Mouse (Mus musculus) kidney, postnatal 0 days (tissue): Measurements from ENCODE around the gene Ctdsp2. TPM values are rescaled to one million over a fixed set of nuclear protein-coding genes. Genes with fewer than 3 reads are reported as not detected.

Experiments
- ATAC-seq: fragments of 200-750 bp; cut with Nextera tagmentation; replicated peaks from 2 replicates; pipeline ENCODE4 v1.8.0; 2017; ENCODE audit warnings: low read depth, moderate number of reproducible peaks, moderate TSS enrichment, moderate library complexity; ENCODE audit not compliant: low FRiP score
- DNase-seq: peaks from one replicate; pipeline ENCODE4 v3.0.0-alpha.2; 2016; ENCODE audit warnings: low spot score
- H3K27ac ChIP-seq: fragments of 300-500 bp; sonication (generic); 2 replicates; pipeline ENCODE4 v1.5.1; 2014; ENCODE audit warnings: mild to moderate bottlenecking
- H3K27me3 ChIP-seq: fragments of 300-500 bp; sonication (generic); 2 replicates; pipeline ENCODE4 v1.6.1; 2014; ENCODE audit warnings: low read length, mixed read lengths; ENCODE audit not compliant: insufficient read depth
- H3K36me3 ChIP-seq: fragments of 300-500 bp; sonication (generic); 2 replicates; pipeline ENCODE4 v1.6.1; 2014; ENCODE audit warnings: low read length, mixed read lengths; ENCODE audit not compliant: insufficient read depth
- H3K4me1 ChIP-seq: fragments of 300-500 bp; sonication (generic); replicated peaks from 2 replicates; pipeline ENCODE4 v1.6.1; 2014; ENCODE audit warnings: antibody characterized with exemption, low read length, mixed read lengths; ENCODE audit not compliant: insufficient read depth
- H3K4me2 ChIP-seq: fragments of 300-500 bp; sonication (generic); 2 replicates; pipeline ENCODE4 v1.6.1; 2014; ENCODE audit warnings: mild to moderate bottlenecking, low read length, moderate library complexity, mixed read lengths
- H3K4me3 ChIP-seq: fragments of 300-500 bp; sonication (generic); replicated peaks from 2 replicates; pipeline ENCODE4 v1.5.1; 2014; ENCODE audit warnings: low read depth, low read length
- H3K9ac ChIP-seq: fragments of 300-500 bp; sonication (generic); 2 replicates; pipeline ENCODE4 v1.6.1; 2014; ENCODE audit warnings: low read depth, low read length
- H3K9me3 ChIP-seq: fragments of 300-500 bp; sonication (generic); replicated peaks from 2 replicates; pipeline ENCODE4 v1.6.1; 2016; ENCODE audit warnings: low read length, inconsistent platforms, mixed read lengths
- CTCF ChIP-seq: IDR thresholded peaks from 2 replicates; pipeline ENCODE4 v1.5.1; 2016; ENCODE audit warnings: antibody characterized with exemption, low read depth, mild to moderate bottlenecking, moderate library complexity
- WGBS: fragments of 180-500 bp; shearing (Covaris S2); extraction: QIAGEN DNeasy Blood & Tissue Kit; methylation state at CpG from one replicate; pipeline ENCODE4 v1.1.7; 2014; 5-methylcytosine and 5-hydroxymethylcytosine counted together
- polyA plus RNA-seq: library from polyadenylated mRNA; unstranded; fragments of >200 nt; fragmentation: Nextera tagmentation; extraction: Ambion mirVana; gene quantifications from 2 replicates; pipeline ENCODE4 v1.2.1, GENCODE M21; 2015

Ctdsp2 gene
- polyA plus RNA-seq, 1 experiment from 2014 or later, result 68.5 TPM

DNA sequence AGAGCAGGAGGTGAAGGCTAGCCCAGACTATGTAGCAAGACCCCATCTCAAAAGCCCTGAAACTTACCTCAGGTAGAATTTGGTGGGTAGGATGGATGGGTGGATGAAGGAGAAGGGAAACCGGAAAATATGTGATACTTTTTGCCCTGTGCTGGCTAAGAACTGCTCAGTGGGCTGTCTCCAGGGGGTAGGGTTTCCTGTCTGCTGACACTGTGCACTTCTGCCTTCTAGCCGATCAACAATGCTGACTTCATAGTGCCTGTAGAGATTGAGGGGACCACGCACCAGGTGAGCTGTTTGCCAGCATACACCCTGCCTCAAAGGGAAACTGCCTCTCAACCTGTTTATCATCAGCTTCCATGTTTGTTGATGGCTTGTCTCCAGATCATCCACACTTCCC, 15.1 kb downstream of the Ctdsp2 start:
- peaks cover 6% of the 10 kb centered on the region; the same call in 1 of the 2 replicates for H3K4me1 ChIP-seq
- no peak for DNase-seq
- no peak for ATAC-seq

DNA sequence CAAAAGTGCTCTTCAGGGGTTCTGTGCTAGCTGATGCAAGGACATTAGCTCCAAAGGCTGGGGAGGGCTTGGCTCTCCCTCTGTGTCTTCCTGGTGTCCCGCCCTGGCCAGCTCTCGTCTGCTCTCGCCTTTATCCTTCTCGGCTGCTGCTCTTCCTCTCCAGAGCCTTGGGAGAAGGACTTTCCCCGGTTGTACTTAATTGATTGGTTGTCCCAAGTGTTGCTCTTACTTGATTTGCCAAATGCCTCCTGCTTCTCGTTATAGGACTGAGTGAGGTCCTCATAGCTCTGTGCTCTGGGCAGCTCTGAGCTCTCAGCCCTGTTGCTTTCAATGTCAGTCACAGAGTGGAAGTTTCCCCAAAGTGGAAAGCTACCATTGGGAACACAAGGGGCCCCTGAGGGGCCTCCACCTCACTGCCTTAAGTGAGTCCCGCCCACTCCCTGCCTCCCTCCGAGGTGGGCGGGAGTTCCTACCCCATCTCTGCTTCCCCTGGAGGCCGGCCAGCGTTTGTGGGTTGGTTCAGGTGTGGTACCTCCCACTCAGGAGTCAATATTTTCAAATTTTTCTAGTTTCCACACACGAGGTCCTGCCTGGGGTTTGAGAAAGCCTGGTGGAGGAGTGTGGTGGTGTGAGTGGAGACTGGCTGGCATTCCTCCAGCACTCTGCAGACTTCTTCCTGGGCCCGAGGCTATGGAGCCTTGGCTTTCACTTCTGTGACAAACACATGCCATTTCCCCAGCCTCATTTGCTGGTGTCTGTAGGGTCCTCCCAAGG, 19.0 kb downstream of the Ctdsp2 start:
- no peak for ATAC-seq

More for the DNA sequence above, 15.1 kb downstream of the Ctdsp2 start:
- Histone ChIP-seq H3K4me2 (no peak overlapping the region), H3K27me3 (no peaks in the 10 kb centered on the region), H3K27ac (no peak overlapping the region), H3K4me3 (no peak overlapping the region), H3K9ac (no peak overlapping the region), H3K9me3 (no peaks in the 10 kb centered on the region), H3K36me3 (peaks cover 62% of the 10 kb centered on the region)
- TF ChIP-seq CTCF, result no peak
- 83% methylated on average over 3 of the region's 3 CpGs for WGBS

DNA sequence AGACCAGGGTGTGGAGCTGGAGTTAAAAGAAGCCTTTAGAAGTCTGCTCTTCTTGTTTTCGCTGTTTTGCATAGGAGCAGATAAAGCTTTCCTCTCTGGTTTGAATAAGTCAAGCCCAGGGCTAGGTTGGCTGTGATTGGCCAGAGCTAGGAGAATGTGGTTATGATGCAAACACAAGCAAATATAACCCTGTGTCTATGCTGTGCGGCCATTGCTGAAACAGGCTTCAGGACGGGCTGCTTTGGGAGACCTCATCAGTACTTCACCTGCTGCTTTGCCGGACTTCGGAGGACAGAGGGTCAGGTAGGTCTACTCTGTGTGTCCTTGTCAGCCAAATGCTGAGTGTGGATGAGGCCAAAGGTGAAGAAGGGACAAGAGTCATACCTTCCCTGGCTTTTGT, 22.0 kb downstream of the Ctdsp2 start, which contains the start of gene Avil:
Gene Avil, plus strand, starts transcription at position 181 of the 400 bp plus-strand sequence.
- no peak for TF ChIP-seq CTCF
- no peak for ATAC-seq
- Histone ChIP-seq H3K9me3 (no peaks in the 10 kb centered on the region), H3K27me3 (no peaks in the 10 kb centered on the region), H3K4me3 (no peak within 1 kb of the TSS), H3K4me2 (no peak within 1 kb of the TSS), H3K9ac (no peak within 1 kb of the TSS), H3K4me1 (no peaks in the 10 kb centered on the region), H3K27ac (no peak within 1 kb of the TSS), H3K36me3 (peaks cover 28% of the 10 kb centered on the region)
- WGBS, result 87% methylated on average over 5 of the region's 5 CpGs
- DNase-seq, result no peak

More for the DNA sequence above, 19.0 kb downstream of the Ctdsp2 start:
- H3K36me3 ChIP-seq, result peaks cover 58% of the 10 kb centered on the region
- H3K27ac ChIP-seq, result no peak overlapping the region
- H3K4me1 ChIP-seq, result no peaks in the 10 kb centered on the region
- no peak for DNase-seq
- TF ChIP-seq CTCF, result no peak
- no peaks in the 10 kb centered on the region for H3K27me3 ChIP-seq
- H3K9me3 ChIP-seq, result no peaks in the 10 kb centered on the region
- H3K4me3 ChIP-seq, result no peak overlapping the region
- H3K9ac ChIP-seq, result no peak overlapping the region
- WGBS, result 53% methylated on average over 13 of the region's 13 CpGs
- H3K4me2 ChIP-seq, result no peak overlapping the region

DNA sequence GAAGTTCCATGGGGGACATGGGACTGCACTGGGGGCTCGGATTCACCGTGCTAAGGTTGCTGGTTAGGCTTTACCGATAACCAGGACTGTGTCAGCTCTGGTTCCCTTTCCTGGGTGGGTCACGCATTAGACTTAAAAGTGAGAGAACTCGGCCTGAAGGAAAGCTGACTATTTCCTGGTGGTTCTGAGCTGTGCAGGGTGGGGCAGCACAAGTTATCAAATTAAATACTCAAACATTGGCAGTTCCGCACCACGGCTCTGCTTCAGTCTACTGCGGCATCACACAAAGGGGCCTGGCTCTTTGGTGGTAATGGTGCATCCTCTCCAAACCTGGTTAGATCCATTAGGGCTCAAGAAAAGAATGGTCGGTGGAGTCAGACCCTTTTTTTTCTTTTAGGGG, 22.8 kb downstream of the Ctdsp2 start:
- no peak overlapping the region for H3K9ac ChIP-seq
- H3K4me1 ChIP-seq, result no peaks in the 10 kb centered on the region
- H3K9me3 ChIP-seq, result no peaks in the 10 kb centered on the region
- 78% methylated on average over 9 of the region's 9 CpGs for WGBS
- H3K36me3 ChIP-seq, result peaks cover 25% of the 10 kb centered on the region
- H3K4me3 ChIP-seq, result no peak overlapping the region
- no peak for TF ChIP-seq CTCF
- no peak overlapping the region for H3K4me2 ChIP-seq
- H3K27me3 ChIP-seq, result no peaks in the 10 kb centered on the region
- DNase-seq, result no peak
- H3K27ac ChIP-seq, result no peak overlapping the region
- no peak for ATAC-seq

DNA sequence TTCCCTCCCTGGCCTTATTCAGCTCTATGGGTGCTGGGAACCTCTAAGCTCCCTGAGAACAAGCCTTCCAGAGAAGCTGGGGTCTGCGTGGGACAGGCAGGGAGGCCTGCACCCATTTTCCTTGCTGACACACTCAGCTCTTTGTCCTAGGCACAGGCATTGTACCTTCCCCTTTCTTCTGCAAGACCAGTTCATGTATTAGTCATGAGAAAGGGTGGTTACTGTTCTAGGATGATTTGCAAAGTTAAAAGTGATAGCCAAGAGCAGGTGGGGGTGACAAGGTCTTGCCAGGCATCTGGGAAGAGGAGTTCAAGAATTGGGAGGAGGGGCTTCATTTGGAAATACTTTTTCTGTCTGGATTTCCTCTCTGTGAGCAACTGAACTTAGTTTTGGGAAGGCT, 23.5 kb downstream of the Ctdsp2 start:
- H3K36me3 ChIP-seq, result peaks cover 25% of the 10 kb centered on the region
- no peak for ATAC-seq
- WGBS, result 80% methylated on average over 1 of the region's 1 CpGs
- H3K4me1 ChIP-seq, result no peaks in the 10 kb centered on the region
- no peaks in the 10 kb centered on the region for H3K9me3 ChIP-seq
- H3K27ac ChIP-seq, result no peak overlapping the region
- no peak for DNase-seq
- no peaks in the 10 kb centered on the region for H3K27me3 ChIP-seq
- H3K4me2 ChIP-seq, result no peak overlapping the region
- H3K4me3 ChIP-seq, result no peak overlapping the region
- H3K9ac ChIP-seq, result no peak overlapping the region
- no peak for TF ChIP-seq CTCF

DNA sequence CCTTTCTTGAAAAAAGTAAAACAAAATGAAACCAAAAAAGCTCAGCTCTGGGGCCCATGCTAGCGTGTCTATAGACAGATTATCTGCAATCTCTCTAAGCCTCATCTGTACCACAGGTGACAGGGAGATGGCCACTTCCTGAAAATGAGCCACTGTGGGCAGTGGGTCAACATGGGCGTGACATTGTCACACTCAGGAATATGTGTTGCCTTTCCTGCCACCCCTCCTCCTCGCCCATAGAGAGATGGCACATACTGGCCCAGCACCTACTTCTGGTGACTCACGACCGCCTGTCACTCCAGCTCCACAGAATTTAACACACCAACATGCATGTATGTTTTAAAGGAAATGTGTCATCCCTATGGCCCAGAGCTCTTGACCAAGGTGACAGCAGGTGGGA, 24.2 kb downstream of the Ctdsp2 start:
- Histone ChIP-seq H3K4me2 (no peak overlapping the region), H3K27me3 (no peaks in the 10 kb centered on the region), H3K9ac (no peak overlapping the region), H3K9me3 (no peaks in the 10 kb centered on the region), H3K4me1 (no peaks in the 10 kb centered on the region), H3K27ac (no peak overlapping the region), H3K36me3 (peaks cover 18% of the 10 kb centered on the region), H3K4me3 (no peak overlapping the region)
- no peak for DNase-seq
- no peak for TF ChIP-seq CTCF
- no peak for ATAC-seq
- WGBS, result 88% methylated on average over 5 of the region's 5 CpGs
